In the genomic region with DNA sequence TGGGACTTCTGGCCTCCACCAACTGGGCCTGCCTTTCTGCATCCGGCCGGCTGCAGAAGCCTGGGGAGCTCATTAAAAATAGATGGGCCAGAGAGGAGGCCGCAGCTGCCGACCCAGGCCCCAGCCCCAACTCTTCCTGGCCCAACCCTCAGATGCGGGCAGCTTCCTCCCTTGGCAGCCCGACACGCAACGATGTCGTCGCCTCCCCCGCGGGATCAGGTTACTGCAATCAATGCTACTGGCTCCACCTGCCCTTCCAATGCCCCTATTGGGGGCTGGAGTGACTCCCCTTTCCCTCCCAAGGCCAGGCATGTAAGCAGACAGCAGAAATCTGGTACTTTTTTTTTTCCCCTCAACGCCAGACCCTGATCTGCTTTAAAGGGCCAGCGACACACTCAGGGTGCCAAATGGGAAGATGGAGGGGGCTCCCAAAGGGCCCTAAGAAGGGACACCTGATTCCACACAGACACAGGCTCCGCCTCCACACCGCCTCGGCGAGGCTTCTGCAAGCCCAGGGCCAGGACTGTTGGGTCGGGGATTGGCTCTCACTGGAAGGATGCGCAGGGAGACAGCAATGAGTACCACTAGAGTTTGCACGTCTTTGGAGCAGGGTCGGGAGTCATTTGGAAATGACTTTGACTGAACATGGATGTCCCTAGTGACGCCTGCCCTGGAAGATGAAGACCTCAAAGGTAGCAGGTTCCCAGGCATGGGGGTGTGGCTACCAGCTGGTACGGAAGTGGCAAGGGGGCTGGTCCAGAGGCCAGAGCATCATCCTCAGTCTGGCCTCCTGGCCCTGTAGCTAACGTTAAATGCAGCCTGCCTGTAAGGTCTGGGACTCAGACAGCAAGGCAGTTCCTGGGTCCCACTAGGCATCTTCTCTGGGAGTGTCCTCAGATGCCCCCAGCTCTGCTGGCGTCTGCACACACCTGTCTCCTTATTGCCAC, we compare ENCODE assay signal across 1 mouse cellular context.
TF ChIP-seq lines count a peak whose summit lies in the region.

No protein-coding gene starts in this region.

TF ChIP-seq in CH12.LX, 34 proteins besides CTCF, POLR2A, EP300 and RAD21:
- no peak for TF ChIP-seq NELFE (IDR thresholded peaks at IDR 0.05; ENCODE audit: low read depth, low read length)
- 0 out of 2 replicates have a peak, but pooled peaks have one; percentile 11 for TF ChIP-seq TCF12 (IDR thresholded peaks at IDR 0.05; ENCODE audit: low read depth, low read length)
- TF ChIP-seq PAX5 (IDR thresholded peaks at IDR 0.05; ENCODE audit: low read length), result no peak
- no peak for TF ChIP-seq RCOR1 (conservative IDR thresholded peaks at IDR 0.05; ENCODE audit: low read depth, low read length)
- no peak for TF ChIP-seq BHLHE40 (IDR thresholded peaks at IDR 0.05; ENCODE audit: low read depth, low read length)
- peak; percentile 84 for TF ChIP-seq ELF1 (IDR thresholded peaks at IDR 0.05; ENCODE audit: low read depth, low read length)
- TF ChIP-seq JUN (IDR thresholded peaks at IDR 0.05; ENCODE audit: insufficient read depth, low read depth, low read length), result no peak
- no peak for TF ChIP-seq POLR2AphosphoS2 (IDR thresholded peaks at IDR 0.05; ENCODE audit: low read depth, low read length)
- TF ChIP-seq HCFC1 (IDR thresholded peaks at IDR 0.05; ENCODE audit: low read depth, low read length), result no peak
- TF ChIP-seq E2F4 (IDR thresholded peaks at IDR 0.05; ENCODE audit: insufficient replicate concordance, low read depth, low read length), result no peak
- no peak for TF ChIP-seq TBP (conservative IDR thresholded peaks at IDR 0.05; ENCODE audit: low read depth, low read length)
- no peak for TF ChIP-seq IRF4 (IDR thresholded peaks at IDR 0.05; ENCODE audit: low read depth, low read length)
- TF ChIP-seq CHD1 (IDR thresholded peaks at IDR 0.05; ENCODE audit: low read depth, low read length), result no peak
- TF ChIP-seq MAFK (IDR thresholded peaks at IDR 0.05; ENCODE audit: insufficient replicate concordance, low read length), result no peak
- no peak for TF ChIP-seq ZC3H11A (IDR thresholded peaks at IDR 0.05; ENCODE audit: low read depth, low read length)
- no peak; the same call in 1 of the 2 replicates for TF ChIP-seq MXI1 (IDR thresholded peaks at IDR 0.05; ENCODE audit: low read depth, low read length)
- TF ChIP-seq ZNF384 (IDR thresholded peaks at IDR 0.05; ENCODE audit: low read depth, low read length), result peak; percentile 28; the same call in 1 of the 2 replicates
- no peak for TF ChIP-seq ZKSCAN1 (IDR thresholded peaks at IDR 0.05; ENCODE audit: borderline replicate concordance, low read depth, low read length)
- TF ChIP-seq KAT2A (IDR thresholded peaks at IDR 0.05; ENCODE audit: insufficient replicate concordance, low read length), result no peak
- no peak for TF ChIP-seq MYC (IDR thresholded peaks at IDR 0.05; ENCODE audit: low read depth, low read length)
- no peak for TF ChIP-seq UBTF (IDR thresholded peaks at IDR 0.05; ENCODE audit: low read depth, low read length)
- TF ChIP-seq NRF1 (IDR thresholded peaks at IDR 0.05; ENCODE audit: low read depth, low read length), result no peak
- peak; percentile 25; the same call in 1 of the 2 replicates for TF ChIP-seq MAX (IDR thresholded peaks at IDR 0.05; ENCODE audit: low read length)
- 0 out of 2 replicates have a peak, but pooled peaks have one; percentile 17 for TF ChIP-seq ETS1 (conservative IDR thresholded peaks at IDR 0.05; ENCODE audit: low read depth, low read length)
- TF ChIP-seq MEF2A (IDR thresholded peaks at IDR 0.05; ENCODE audit: borderline replicate concordance, low read depth, low read length), result no peak
